Mouse (Mus musculus): ENCODE measurements around the gene Hoxd10.

Hoxd10 gene

GRCm38 (mm10) chr2:74681594-74682531 is 9.9 kb upstream of the Hoxd10 start:
- DNase-seq (ENCODE audit: low read depth): no peak

DNA sequence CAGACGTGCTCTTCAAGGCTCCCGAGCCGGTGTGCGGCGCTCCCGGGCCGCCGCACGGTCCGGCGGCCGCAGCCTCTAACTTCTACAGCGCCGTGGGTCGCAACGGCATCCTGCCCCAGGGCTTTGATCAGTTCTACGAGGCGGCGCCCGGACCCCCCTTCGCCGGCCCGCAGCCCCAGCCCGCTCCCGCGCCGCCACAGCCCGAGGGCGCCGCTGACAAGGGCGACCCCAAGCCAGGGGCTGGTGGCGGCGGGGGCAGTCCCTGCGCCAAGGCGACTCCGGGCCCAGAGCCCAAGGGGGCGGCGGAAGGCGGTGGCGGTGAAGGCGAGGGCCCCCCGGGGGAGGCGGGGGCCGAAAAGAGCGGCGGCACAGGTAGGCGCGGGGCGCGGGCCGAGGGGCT is 8.9 kb upstream of the Hoxd10 start:
- DNase-seq (ENCODE audit: low read depth): no peak

DNA sequence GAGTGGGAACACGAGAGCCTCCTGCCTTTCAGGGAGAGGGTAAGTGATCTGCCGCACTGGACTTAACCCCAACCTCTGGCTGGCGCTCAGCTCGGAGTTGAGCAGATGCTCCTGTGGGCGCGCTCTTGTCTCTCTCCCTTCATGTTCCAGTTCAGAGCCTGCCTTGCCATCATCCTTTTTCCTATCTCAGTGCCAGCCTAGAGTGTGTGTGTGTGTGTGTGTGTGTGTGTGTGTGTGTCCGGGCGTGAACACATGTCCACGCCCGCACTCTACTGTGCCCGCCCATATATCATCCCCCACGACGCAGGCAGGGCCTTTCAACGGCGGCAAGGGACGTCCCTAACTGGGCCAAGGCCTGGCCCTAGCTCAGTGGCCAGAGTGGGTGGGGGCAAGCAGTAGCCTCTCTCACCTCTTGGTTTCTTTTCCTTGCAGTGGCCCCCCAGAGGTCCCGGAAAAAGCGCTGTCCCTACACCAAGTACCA is 8.2 kb upstream of the Hoxd10 start:
- no peak for DNase-seq (ENCODE audit: low read depth)

DNA sequence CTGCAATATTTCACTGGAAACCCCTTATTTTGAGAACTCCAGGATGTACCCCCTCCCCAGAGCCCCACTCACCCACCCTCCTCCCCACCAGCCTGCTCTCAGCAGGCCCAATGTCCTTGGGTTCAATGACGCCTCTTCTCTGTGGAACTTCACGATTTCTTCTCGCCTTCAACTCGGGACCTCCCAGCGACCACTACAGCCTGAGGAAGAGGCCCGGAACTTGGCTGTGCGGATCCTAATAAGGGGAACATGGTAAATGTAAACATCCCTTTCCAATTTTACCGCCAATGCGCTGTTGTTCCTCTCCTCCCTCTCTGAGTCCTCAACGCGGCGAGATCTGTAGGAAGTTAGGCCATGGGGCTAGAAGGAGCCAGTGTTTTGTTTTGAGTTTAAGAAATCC is 7.6 kb upstream of the Hoxd10 start:
- DNase-seq (ENCODE audit: low read depth): no peak

DNA sequence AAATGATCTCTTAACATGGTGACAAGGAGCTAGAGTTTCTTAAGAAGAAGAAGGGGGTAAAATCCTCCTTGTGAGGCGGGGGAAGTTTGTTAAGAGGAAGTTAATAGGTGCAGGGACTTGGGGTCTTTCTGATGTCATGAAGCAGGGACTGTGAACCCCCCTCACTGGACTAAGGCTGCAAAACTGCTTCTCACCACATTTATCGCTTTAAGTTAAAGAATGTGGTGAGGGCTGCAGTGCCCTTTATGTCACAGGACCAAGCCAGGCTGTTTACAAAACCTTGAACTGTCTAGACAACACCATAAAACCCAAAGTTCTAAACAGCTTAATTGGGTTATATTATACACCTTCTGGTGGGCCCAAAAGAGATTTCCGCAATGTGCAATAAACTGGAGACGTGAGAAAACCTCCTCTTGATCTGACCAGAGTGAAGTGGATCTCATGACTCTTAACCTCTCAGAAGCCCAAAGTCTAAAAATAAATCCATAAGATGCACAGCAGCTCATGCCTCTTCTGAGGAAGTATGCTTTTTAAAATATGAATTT is 6.6 kb upstream of the Hoxd10 start:
- no peak for DNase-seq (ENCODE audit: low read depth)

DNA sequence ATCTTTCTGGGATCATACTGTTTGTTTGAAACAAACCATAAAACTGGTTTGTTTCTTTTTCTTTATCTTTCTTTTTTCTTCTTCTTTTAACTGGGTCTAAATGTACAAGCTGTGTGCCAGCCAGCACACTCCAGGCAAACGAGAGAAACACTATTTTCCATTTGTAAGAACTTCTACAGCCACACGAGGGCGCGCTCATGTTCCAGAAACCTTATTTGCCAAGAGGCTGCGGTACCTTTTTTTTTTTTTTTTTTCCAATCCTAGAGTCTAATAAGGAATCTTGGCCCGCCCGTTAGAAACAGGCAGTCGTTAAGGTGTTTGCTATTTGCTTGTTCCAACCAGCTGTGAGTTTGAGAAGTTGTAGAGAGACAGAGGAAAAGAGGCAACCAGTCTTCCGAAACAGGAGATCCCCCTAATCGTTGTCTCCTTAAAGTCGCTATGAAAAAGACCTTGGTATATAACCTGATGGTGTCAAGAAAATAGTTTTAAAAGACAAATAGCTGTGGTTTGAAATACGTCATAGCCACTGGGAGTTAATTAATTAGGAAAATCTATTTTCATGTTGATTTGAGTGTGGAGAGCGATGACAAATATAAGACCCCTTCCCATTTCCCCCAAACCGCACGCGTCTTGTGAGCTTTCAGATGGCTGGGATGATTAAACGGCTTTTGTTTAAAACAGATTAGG is 5.3 kb upstream of the Hoxd10 start:
- peak; percentile 10 for DNase-seq (ENCODE audit: low read depth)

DNA sequence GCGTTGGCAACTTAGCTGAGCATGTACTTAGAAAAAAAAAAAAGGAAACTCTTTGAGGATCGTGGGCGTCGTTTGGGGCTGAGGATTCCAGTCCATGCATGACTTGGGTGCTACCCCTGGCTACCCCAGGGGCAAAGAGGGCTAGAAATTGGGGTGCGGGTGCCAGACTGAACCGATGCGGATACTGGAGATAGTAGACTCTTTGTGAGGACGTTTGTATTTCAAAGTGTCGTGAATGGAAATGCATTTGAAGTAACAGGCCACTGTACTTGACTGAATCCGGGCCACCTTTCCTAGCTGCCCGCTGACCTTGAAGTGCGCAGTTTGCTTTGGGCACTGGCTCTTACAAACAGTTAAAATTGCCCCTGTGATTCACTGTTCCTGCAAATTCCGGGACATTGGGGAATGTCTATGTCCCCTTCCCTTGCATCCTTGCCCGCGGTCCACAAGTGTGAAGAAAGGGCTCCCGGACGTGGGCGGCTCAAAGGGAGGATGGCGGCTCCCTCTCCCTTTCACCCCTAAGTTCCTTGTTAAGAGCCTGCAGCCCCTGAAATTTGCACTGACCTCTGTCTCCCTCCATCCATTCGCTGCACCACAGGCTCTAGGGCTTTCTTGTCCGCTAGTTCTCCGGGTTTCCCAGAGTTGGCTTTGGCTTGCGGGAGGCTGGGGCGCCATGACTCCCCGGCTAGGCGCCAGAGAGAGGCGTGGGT is 4.6 kb upstream of the Hoxd10 start:
- DNase-seq (ENCODE audit: low read depth): no peak

GRCm38 (mm10) chr2:74687698-74688555 is 3.8 kb upstream of the Hoxd10 start:
- DNase-seq (ENCODE audit: low read depth): no peak

- no peak for DNase-seq (ENCODE audit: low read depth)
These were observed 2.7 kb upstream of the Hoxd10 start for GRCm38 (mm10) chr2:74688795-74689573.

GRCm38 (mm10) chr2:74689574-74690337 is 2.0 kb upstream of the Hoxd10 start:
- DNase-seq (ENCODE audit: low read depth): no peak

- DNase-seq (ENCODE audit: low read depth): no peak
These were observed 1.4 kb upstream of the Hoxd10 start for GRCm38 (mm10) chr2:74690338-74690716.

DNA sequence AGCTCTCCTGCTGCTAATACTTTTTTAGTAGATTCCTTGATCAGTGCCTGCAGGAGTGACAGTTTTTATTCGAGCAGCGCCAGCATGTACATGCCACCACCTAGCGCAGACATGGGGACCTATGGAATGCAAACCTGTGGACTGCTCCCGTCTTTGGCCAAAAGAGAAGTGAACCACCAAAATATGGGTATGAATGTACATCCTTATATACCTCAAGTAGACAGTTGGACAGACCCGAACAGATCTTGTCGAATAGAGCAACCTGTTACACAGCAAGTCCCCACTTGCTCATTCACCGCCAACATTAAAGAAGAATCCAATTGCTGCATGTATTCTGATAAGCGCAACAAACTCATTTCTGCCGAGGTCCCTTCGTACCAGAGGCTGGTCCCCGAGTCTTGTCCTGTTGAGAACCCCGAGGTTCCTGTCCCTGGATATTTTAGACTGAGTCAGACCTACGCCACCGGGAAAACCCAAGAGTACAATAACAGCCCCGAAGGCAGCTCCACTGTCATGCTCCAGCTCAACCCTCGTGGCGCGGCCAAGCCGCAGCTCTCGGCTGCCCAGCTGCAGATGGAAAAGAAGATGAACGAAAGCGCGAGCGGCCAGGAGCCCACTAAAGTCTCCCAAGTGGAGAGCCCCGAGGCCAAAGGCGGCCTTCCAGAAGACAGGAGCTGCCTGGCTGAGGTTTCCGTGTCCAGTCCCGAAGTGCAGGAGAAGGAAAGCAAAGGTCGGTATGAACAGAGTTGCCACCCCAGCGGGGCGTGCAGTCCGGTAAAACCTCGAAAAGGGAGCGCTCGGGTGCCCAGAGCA is 477 bp downstream of the Hoxd10 start:
- DNase-seq (ENCODE audit: low read depth): no peak

DNA sequence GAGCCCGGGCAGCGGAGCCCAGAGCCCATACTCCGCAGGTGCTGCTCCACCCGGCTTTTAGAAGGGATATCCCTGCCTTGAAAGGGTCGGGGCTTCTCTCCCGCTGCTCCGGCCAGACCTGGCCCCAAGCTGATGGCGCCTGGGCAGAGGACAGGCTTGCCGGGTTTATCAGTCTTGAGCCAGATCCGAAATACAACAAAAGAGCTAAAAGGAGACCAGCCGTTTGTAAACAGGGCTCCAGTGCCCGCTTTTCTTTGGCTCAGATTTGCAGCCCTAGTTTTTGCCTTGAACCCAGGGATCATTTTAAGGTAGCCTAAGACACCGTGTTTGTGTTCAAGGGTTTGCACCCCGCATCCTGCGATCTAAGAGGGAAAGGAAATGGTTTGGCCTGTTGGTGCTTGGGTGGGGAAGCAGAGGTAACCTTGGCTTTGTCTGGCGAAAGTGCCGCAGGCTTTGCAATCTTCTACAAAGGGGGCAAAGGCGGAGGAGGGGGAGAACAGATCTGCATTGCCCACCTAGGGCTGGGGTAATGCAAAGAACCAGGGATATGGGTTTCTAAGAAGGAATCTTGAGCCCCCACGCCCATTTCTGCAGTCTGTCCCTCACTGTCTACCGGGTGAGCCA is 1.2 kb downstream of the Hoxd10 start:
- DNase-seq (ENCODE audit: low read depth): no peak

DNA sequence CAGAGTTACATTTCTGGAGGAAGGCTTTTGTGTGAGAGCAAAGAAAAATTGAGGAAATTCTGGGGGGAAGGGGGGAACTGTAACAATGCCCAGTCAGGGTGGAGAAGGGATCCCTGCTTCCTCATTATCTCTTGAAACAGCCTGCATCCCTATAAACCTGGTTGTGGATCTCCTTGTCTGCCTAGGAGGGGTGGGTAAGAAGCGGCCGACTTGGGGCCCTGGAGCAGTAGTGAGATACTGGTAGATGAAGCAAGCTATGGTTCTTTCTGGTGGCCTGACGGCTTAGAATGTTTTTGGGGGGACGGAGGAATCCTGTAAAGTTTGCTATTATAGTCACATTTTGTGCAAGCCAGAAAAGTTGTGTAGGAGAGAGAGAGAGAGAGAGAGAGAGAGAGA is 1.7 kb downstream of the Hoxd10 start:
- DNase-seq (ENCODE audit: low read depth): no peak

DNA sequence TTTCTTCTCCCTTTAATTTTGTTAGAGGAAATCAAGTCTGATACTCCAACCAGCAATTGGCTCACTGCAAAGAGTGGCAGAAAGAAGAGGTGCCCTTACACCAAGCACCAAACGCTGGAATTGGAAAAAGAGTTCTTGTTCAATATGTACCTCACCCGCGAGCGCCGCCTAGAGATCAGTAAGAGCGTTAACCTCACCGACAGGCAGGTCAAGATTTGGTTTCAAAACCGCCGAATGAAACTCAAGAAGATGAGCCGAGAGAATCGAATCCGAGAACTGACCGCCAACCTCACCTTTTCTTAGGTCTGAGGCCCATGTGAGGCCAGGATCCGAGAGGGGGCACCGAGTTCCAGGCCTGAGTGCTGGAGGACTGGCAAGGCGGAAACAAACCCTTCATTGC is 2.3 kb downstream of the Hoxd10 start:
- DNase-seq (ENCODE audit: low read depth): no peak

- no peak for DNase-seq (ENCODE audit: low read depth)
These were observed 3.7 kb downstream of the Hoxd10 start for GRCm38 (mm10) chr2:74695383-74695782.

DNA sequence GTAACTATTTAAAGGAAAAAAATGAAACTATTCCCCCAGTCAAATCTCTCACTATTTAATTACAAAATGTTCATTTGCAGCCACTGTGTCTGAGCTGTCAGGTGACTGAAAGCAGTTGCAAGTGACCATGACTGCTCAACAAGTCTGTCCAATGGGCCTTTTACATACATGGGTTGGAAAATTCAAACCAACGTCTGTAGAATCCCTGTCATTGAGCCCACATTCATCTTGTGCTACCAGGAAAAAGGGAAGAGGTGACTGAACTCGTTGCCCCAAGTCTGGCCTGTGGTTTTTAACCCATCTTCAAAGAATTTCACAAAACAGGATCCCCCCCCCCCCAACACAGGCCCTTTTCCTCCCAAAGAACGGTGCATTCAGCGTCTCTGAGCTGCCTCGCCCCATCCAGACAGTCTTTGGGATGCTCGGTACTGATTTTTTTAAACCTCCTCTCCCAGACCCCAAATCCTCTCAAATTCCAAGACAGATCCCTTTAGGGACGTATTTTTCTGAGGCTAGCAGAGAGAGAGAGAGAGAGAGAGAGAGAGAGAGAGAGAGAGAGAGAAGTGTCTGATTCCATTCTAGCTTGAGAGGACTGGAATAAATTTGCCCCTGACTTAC is 4.2 kb downstream of the Hoxd10 start:
- DNase-seq (ENCODE audit: low read depth): no peak

Data from fibroblast of lung, adult 2 months (primary cell).